Mouse (Mus musculus) G1E (cell line): ENCODE results near the gene Gfpt1.

Source experiments
- CTCF ChIP-seq: IDR thresholded peaks from 2 replicates; pipeline ENCODE4 v1.5.1; 2012; ENCODE audit warnings: low read depth, low read length, inconsistent platforms, mixed read lengths
- GATA1 ChIP-seq: IDR thresholded peaks from 2 replicates; pipeline ENCODE4 v1.6.1; 2012; ENCODE audit warnings: borderline replicate concordance, low read length, inconsistent platforms, mixed read lengths
- GATA2 ChIP-seq: IDR thresholded peaks from 2 replicates; pipeline ENCODE4 v1.6.1; 2012; ENCODE audit warnings: low read depth, low read length, inconsistent platforms, borderline replicate concordance
- POLR2AphosphoS5 ChIP-seq: IDR thresholded peaks from 2 replicates; pipeline ENCODE4 v1.6.1; 2012; ENCODE audit warnings: low read depth, low read length, inconsistent platforms; ENCODE audit not compliant: insufficient replicate concordance
- TAL1 ChIP-seq: conservative IDR thresholded peaks from 2 replicates; pipeline ENCODE4 v1.6.1; 2012; ENCODE audit warnings: low read depth, low read length, inconsistent platforms, mixed read lengths

GRCm38 (mm10) chr6:87120661-87121060, 78.0 kb downstream of the Gfpt1 start:
- peak; percentile 35; the same call in 1 of the 2 replicates for TF ChIP-seq CTCF
- TF ChIP-seq GATA2: no peak
- TF ChIP-seq GATA1: no peak
- no peak for TF ChIP-seq TAL1
- no peak for TF ChIP-seq POLR2AphosphoS5
